In the genomic region with DNA sequence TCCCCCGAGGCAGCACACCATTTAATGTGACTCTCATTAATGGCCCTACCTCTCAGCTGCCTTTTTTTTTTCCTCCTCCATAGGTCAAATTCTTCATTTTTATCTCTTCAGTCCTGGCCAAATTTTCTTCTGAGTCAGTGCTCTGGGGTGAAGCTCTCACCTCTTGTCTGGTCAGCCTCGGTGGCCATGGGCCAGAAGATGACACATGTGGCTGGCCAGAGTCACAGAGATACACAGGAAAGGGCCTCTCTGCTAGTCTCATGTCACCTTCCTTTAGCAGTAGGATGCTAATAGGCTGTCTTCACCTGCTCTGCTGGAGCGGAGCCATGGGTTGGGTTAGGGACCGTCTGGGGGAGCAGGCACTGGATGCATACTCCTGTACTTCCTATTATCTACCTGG, we compare ENCODE assay signal across 14 mouse cellular contexts. TPM values are rescaled to one million over a fixed set of nuclear protein-coding genes. Genes with fewer than 3 reads are reported as not detected.
"Had no signal": no experiment of that assay in that cellular context is flagged by ENCODE, and none has a peak within 500 bp of the region (broad histone marks: within the 10 kb centered on the region; RNA-seq: fewer than 3 reads in every experiment).

No protein-coding gene starts in this region.

- ATAC-seq: liver, postnatal 0 days had no signal

- H3K27ac ChIP-seq: limb, embryonic 12.5 days; liver, embryonic 13.5 days; lung, embryonic 15.5 days; midbrain, embryonic 12.5 days had no signal

- DNase-seq: kidney, postnatal 36 days; layer of hippocampus, adult 9-11 months; layer of hippocampus, postnatal 36 days; liver; liver, embryonic 13.5 days; liver, postnatal 0 days; right cerebral cortex, postnatal 25 days; thymus, postnatal 36 days had no signal

- H3K4me3 ChIP-seq: limb, embryonic 12.5 days; liver, embryonic 13.5 days; lung, embryonic 15.5 days; midbrain, embryonic 12.5 days had no signal

- H3K9ac ChIP-seq: limb, embryonic 12.5 days; liver, embryonic 13.5 days; liver, postnatal 0 days; lung, embryonic 15.5 days; midbrain, embryonic 12.5 days had no signal

- H3K27me3 ChIP-seq: lung, embryonic 15.5 days; midbrain, embryonic 12.5 days had no signal

- H3K4me1 ChIP-seq: lung, embryonic 15.5 days had no signal

- H3K36me3 ChIP-seq: limb, embryonic 12.5 days; liver, embryonic 13.5 days; lung, embryonic 15.5 days; midbrain, embryonic 12.5 days had no signal

- H3K4me2 ChIP-seq: limb, embryonic 12.5 days; liver, embryonic 13.5 days; lung, embryonic 15.5 days; midbrain, embryonic 12.5 days had no signal

- H3K9me3 ChIP-seq: limb, embryonic 12.5 days; liver, embryonic 13.5 days; lung, embryonic 15.5 days; midbrain, embryonic 12.5 days had no signal

RNA-seq across cellular contexts. Expression of a gene that starts 54.3 kb away (rescaled TPM):
- polyA plus RNA-seq: kidney, embryonic 16.5 days; limb, embryonic 12.5 days; liver, embryonic 13.5 days; liver, postnatal 0 days; midbrain, embryonic 12.5 days; small intestine, adult 2 months; stomach, embryonic 16.5 days had no signal
